Mouse (Mus musculus): ENCODE results near the gene Cbs. TPM values are rescaled to one million over a fixed set of nuclear protein-coding genes. Genes with fewer than 3 reads are reported as not detected.

Gene Cbs
- polyA plus RNA-seq, 1 experiment from 2014 or later = 17.1 TPM

DNA sequence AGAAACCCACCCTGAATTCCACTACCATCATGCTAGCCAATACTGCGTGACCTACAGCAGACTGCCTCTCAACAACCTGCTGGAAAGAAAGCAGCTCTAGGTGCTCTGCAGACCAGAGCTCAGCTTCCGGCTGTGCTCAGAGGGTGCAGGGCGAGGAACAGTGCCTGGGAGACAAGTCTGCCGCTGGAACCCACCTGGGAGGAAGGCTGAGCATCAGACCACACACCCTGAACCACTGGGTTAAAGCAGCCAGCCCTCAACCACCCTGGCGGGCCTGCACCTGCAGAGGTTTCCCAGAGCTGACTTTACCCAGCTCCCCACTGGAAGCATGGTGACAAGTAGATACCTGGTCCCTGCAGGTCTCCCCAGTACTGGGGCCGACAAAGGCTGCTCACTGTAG is 16.2 kb upstream of the Cbs start:
- Histone ChIP-seq H3K27ac (ENCODE audit: low read depth, low read length) (no peak overlapping the region), H3K9ac (ENCODE audit: low read depth, low read length) (no peak overlapping the region), H3K9me3 (ENCODE audit: control insufficient read depth, low read length) (no peaks in the 10 kb centered on the region), H3K27me3 (replicated peaks; ENCODE audit: control insufficient read depth, insufficient read depth, low read length) (no peaks in the 10 kb centered on the region), H3K4me2 (ENCODE audit: low read length) (no peak overlapping the region), H3K36me3 (ENCODE audit: control insufficient read depth, insufficient read depth, low read length) (peaks cover 40% of the 10 kb centered on the region), H3K4me3 (ENCODE audit: low read length) (no peak overlapping the region), H3K4me1 (ENCODE audit: control insufficient read depth, insufficient read depth, low read depth, low read length) (peaks cover 8% of the 10 kb centered on the region)
- no peak for ATAC-seq
- WGBS = 90% methylated on average over 6 of the region's 6 CpGs

DNA sequence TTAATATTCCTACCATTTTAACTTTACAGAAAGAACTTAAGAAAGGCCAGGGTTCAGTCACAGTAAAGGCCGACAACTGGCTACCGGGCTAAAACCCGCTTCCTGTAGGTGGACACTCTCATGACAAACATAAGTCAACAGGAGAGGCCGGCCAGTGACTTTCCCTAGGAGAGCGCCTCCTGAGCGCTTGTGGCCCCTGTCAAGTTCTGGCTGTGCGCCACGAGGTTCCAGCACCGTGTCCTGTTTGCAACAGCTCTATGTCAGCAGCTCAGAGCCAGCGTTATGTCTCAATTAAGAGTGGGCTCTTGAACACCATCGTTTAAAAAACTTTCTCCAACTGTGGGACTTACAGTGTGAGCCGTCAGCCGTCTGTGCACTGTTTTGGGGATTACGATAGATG is 15.1 kb upstream of the Cbs start:
- no peak for ATAC-seq
- H3K4me1 ChIP-seq (ENCODE audit: control insufficient read depth, insufficient read depth, low read depth, low read length) = peaks cover 2% of the 10 kb centered on the region
- whole genome bisulfite sequencing = 85% methylated on average over 14 of the region's 14 CpGs
- H3K9ac ChIP-seq (ENCODE audit: low read depth, low read length) = no peak overlapping the region
- H3K36me3 ChIP-seq (ENCODE audit: control insufficient read depth, insufficient read depth, low read length) = peaks cover 50% of the 10 kb centered on the region
- H3K4me3 ChIP-seq (ENCODE audit: low read length) = no peak overlapping the region
- no peaks in the 10 kb centered on the region for H3K27me3 ChIP-seq (replicated peaks; ENCODE audit: control insufficient read depth, insufficient read depth, low read length)
- no peaks in the 10 kb centered on the region for H3K9me3 ChIP-seq (ENCODE audit: control insufficient read depth, low read length)
- H3K27ac ChIP-seq (ENCODE audit: low read depth, low read length) = no peak overlapping the region
- H3K4me2 ChIP-seq (ENCODE audit: low read length) = no peak overlapping the region

DNA sequence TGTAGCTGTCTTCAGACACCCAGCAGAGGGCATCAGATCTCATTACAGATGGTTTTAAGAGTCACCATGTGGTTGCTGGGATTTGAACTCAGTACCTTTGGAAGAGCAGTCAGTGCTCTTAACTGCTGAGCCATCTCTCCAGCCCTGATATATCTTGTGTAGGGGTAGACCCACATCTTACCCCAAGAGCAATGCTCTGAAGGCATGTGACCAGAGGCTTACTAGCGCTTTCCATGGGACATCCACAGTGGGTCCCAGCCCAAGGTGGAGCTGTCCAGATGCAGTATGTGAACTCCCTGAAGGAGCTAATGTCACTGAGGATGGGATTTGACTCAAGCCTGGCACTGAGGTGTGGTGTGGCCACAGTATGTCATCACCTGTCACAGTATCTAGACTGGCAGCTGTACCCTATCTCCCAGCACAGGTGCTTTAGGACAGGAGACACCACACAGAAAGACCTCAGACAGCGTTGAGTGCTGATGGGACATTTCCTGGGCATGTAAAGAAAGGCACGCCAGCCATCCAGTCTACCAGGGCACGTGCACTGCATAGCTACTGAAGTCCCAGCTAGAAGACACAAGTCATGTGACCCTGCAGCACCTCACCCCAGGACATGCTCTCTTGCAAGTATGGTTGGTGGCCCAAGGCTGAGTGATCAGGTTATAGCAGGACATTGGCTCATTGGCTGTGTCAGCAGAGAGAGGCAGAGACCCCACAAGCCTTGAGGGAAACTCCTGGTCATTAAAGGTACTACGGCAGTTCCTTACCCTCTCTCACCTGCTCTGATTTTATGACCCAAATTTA is 9.4 kb upstream of the Cbs start:
- Histone ChIP-seq H3K36me3 (ENCODE audit: control insufficient read depth, insufficient read depth, low read length) (peaks cover 41% of the 10 kb centered on the region), H3K4me3 (ENCODE audit: low read length) (no peak overlapping the region), H3K4me1 (ENCODE audit: control insufficient read depth, insufficient read depth, low read depth, low read length) (no peaks in the 10 kb centered on the region), H3K4me2 (ENCODE audit: low read length) (no peak overlapping the region), H3K27me3 (replicated peaks; ENCODE audit: control insufficient read depth, insufficient read depth, low read length) (no peaks in the 10 kb centered on the region), H3K9ac (ENCODE audit: low read depth, low read length) (no peak overlapping the region), H3K9me3 (ENCODE audit: control insufficient read depth, low read length) (no peaks in the 10 kb centered on the region), H3K27ac (ENCODE audit: low read depth, low read length) (no peak overlapping the region)
- WGBS = 98% methylated on average over 5 of the region's 5 CpGs
- no peak for ATAC-seq

DNA sequence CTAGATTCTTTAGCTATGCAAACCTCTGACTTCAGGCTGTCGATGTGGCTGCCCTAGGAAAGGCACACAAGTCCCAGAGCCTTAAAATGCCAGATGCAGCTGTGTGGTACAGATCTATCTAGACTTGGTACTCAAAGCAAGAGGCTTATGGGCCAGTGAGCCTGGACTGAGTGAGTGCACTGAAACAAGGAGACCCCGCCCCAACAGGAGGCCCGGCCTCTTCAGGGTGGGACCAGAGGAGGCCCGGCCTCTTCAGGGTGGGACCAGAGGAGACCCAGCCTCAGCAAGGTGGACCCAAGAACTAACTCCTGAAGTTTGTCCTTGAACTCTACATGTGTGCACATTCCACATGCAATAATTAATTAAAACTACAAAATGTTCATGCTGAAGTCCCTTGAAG is 5.9 kb upstream of the Cbs start:
- Histone ChIP-seq H3K4me1 (ENCODE audit: control insufficient read depth, insufficient read depth, low read depth, low read length) (no peaks in the 10 kb centered on the region), H3K4me2 (ENCODE audit: low read length) (no peak overlapping the region), H3K9ac (ENCODE audit: low read depth, low read length) (no peak overlapping the region), H3K27ac (ENCODE audit: low read depth, low read length) (no peak overlapping the region), H3K9me3 (ENCODE audit: control insufficient read depth, low read length) (no peaks in the 10 kb centered on the region), H3K4me3 (ENCODE audit: low read length) (no peak overlapping the region), H3K36me3 (ENCODE audit: control insufficient read depth, insufficient read depth, low read length) (peaks cover 18% of the 10 kb centered on the region), H3K27me3 (replicated peaks; ENCODE audit: control insufficient read depth, insufficient read depth, low read length) (no peaks in the 10 kb centered on the region)
- 81% methylated on average over 4 of the region's 4 CpGs for WGBS
- ATAC-seq = no peak

DNA sequence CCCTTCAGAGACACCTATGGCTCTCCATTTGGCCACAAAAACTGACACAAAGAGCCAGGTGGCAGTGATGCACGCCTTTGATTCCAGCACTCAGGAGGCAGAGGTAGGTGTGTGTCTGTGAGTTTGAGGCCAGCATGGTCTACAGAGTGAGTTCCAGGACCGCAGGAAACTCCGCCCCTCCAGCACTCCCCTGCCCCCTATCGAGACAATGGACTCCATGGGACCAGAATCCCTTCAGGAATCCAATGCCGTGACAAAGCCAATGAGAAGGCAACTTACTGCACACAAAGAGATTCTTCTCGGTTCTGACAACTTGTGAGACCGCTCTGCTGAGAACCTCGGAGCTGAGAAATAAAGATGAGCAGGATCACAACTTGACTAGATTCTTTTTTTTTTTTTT is 5.3 kb upstream of the Cbs start:
- WGBS = 34% methylated on average over 8 of the region's 8 CpGs
- no peak overlapping the region for H3K4me2 ChIP-seq (ENCODE audit: low read length)
- H3K4me3 ChIP-seq (ENCODE audit: low read length) = no peak overlapping the region
- H3K4me1 ChIP-seq (ENCODE audit: control insufficient read depth, insufficient read depth, low read depth, low read length) = peaks cover under 1% of the 10 kb centered on the region; the same call in 1 of the 2 replicates
- H3K27me3 ChIP-seq (replicated peaks; ENCODE audit: control insufficient read depth, insufficient read depth, low read length) = no peaks in the 10 kb centered on the region
- no peak overlapping the region for H3K9ac ChIP-seq (ENCODE audit: low read depth, low read length)
- no peak overlapping the region for H3K27ac ChIP-seq (ENCODE audit: low read depth, low read length)
- peaks cover 12% of the 10 kb centered on the region for H3K36me3 ChIP-seq (ENCODE audit: control insufficient read depth, insufficient read depth, low read length)
- no peak for ATAC-seq
- H3K9me3 ChIP-seq (ENCODE audit: control insufficient read depth, low read length) = no peaks in the 10 kb centered on the region

DNA sequence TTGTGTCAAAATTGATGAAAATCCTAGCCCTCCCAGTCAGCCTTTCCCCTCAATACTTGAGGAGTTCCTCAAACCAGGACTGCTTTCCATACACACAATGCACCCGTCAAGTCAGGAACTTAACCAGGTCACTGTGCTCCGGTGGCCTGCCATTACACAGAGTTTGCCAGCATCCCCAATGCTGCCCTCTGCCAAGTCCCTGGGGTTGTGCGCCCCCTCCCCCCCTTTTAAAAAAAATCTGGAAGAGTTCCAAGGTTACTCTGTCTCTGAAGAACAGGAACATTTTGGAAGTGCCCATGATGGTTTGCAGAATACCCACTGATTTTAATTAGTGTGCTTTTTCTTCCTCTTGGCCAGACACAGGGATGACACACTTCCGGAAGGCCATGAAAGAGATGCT is 2.6 kb upstream of the Cbs start:
- H3K36me3 ChIP-seq (ENCODE audit: control insufficient read depth, insufficient read depth, low read length) = no peaks in the 10 kb centered on the region
- no peak overlapping the region for H3K4me3 ChIP-seq (ENCODE audit: low read length)
- peaks cover 9% of the 10 kb centered on the region for H3K27me3 ChIP-seq (replicated peaks; ENCODE audit: control insufficient read depth, insufficient read depth, low read length)
- H3K9me3 ChIP-seq (ENCODE audit: control insufficient read depth, low read length) = no peaks in the 10 kb centered on the region
- no peak overlapping the region for H3K9ac ChIP-seq (ENCODE audit: low read depth, low read length)
- no peak for ATAC-seq
- no peak overlapping the region; the same call in 1 of the 2 replicates for H3K27ac ChIP-seq (ENCODE audit: low read depth, low read length)
- H3K4me2 ChIP-seq (ENCODE audit: low read length) = no peak overlapping the region
- peaks cover 11% of the 10 kb centered on the region for H3K4me1 ChIP-seq (ENCODE audit: control insufficient read depth, insufficient read depth, low read depth, low read length)
- 47% methylated on average over 4 of the region's 4 CpGs for WGBS

DNA sequence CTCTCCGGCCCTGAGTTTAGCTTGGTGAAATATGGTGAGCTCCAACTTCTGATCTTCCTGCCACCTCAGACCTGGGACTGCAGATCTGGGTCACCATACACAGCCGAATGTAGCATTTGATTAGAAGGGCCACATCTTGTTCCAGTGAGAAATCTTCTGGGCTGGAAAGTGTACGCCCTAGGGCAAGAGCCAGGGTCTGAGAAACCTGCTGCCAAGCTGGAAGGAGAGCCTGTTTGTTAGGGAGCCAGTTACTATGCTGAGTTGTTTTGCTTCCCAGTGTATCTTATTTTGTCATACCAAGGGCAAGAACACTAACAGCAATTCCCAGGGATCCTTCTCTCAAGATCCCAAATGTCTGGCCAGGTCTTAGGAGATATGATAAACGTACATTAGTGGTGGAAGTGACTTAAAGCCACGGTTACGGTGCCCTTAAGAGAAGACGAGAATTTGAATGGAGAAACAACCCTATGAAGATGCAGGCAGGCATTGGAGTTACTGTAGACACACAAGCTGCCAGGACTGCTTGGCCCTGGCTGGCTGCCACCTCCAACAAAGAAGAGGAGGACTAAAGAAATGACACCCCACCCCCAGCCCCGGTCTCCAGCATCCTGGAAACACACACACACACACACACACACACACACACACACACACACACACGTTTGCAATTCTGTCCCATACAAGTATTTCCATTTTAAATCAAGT is 980 bp upstream of the Cbs start:
- Histone ChIP-seq H3K4me2 (ENCODE audit: low read length) (peak overlapping the region; percentile 88; the same call in 1 of the 2 replicates), H3K9ac (ENCODE audit: low read depth, low read length) (no peak overlapping the region), H3K27ac (ENCODE audit: low read depth, low read length) (peak overlapping the region; percentile 79), H3K4me1 (ENCODE audit: control insufficient read depth, insufficient read depth, low read depth, low read length) (peaks cover 11% of the 10 kb centered on the region), H3K27me3 (replicated peaks; ENCODE audit: control insufficient read depth, insufficient read depth, low read length) (peaks cover 9% of the 10 kb centered on the region), H3K36me3 (ENCODE audit: control insufficient read depth, insufficient read depth, low read length) (no peaks in the 10 kb centered on the region), H3K4me3 (ENCODE audit: low read length) (no peak overlapping the region), H3K9me3 (ENCODE audit: control insufficient read depth, low read length) (no peaks in the 10 kb centered on the region)
- ATAC-seq = peak; percentile 44; the same call in 1 of the 2 replicates
- 41% methylated on average over 9 of the region's 9 CpGs for WGBS

DNA sequence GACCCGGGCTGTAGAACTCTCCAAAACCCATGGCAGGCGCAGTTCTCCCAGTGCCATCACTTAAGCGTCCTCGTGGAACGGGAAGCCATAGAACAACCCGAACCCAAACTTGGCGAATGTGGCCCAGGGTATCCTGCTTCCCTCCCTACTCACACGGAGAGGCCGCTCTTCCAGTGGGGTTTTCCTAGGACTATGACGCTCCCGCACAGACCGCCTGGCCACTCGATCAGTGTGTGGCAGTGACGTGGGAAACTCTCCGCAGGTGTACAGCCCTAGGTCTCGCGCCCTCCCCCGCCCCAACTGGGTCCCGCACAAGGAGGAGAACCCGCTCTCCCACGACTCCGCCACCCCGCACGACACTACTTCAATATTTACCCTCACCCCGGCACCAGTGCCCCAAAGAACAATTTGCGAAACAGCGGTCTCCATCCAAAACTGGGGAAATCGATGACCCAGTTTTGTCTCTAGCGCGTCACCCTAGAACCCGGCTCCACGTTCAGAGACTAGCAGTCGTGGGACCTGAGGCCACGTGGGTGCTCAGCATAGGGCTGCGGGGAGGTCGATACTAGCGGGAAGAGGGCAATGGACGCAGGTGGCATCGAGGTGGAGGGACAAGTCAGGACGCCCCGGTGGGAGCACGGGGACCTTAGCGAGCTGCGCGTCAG is 629 bp downstream of the Cbs start:
- peak overlapping the region; percentile 88 for H3K4me2 ChIP-seq (ENCODE audit: low read length)
- H3K36me3 ChIP-seq (ENCODE audit: control insufficient read depth, insufficient read depth, low read length) = no peaks in the 10 kb centered on the region
- peak overlapping the region; percentile 55 for H3K4me3 ChIP-seq (ENCODE audit: low read length)
- H3K27me3 ChIP-seq (replicated peaks; ENCODE audit: control insufficient read depth, insufficient read depth, low read length) = peaks cover 9% of the 10 kb centered on the region
- ATAC-seq = peak; percentile 46
- peak overlapping the region; percentile 65 for H3K9ac ChIP-seq (ENCODE audit: low read depth, low read length)
- H3K27ac ChIP-seq (ENCODE audit: low read depth, low read length) = no peak overlapping the region; the same call in 1 of the 2 replicates
- WGBS = 3% methylated on average over 43 of the region's 45 CpGs
- H3K4me1 ChIP-seq (ENCODE audit: control insufficient read depth, insufficient read depth, low read depth, low read length) = peaks cover 11% of the 10 kb centered on the region
- no peaks in the 10 kb centered on the region for H3K9me3 ChIP-seq (ENCODE audit: control insufficient read depth, low read length)

DNA sequence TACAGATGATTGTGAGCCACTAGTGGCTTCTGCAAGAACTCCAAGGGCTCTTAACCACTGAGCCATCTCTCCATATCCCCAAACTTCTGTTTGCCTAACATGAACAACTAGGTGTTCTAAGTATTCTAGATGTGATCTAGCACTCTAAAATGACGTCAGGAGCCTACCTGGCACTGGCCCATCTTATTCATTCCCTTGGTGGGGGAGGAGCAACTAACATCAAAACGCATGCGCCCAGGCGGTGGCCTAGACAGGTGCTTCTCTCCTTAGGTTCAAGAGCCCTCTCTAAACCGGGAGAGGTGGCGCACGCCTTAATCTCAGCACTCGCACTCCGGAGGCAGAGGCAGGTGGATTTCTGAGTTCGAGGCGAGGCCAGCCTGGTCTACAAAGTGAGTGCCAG is 1.3 kb downstream of the Cbs start:
- Histone ChIP-seq H3K36me3 (ENCODE audit: control insufficient read depth, insufficient read depth, low read length) (no peaks in the 10 kb centered on the region), H3K4me3 (ENCODE audit: low read length) (peak overlapping the region; percentile 55)
- 63% methylated on average over 11 of the region's 11 CpGs for WGBS

More for the DNA sequence above, 1.3 kb downstream of the Cbs start:
- ATAC-seq = no peak
- Histone ChIP-seq H3K4me2 (ENCODE audit: low read length) (peak overlapping the region; percentile 88), H3K27me3 (replicated peaks; ENCODE audit: control insufficient read depth, insufficient read depth, low read length) (peaks cover 9% of the 10 kb centered on the region), H3K4me1 (ENCODE audit: control insufficient read depth, insufficient read depth, low read depth, low read length) (peaks cover 11% of the 10 kb centered on the region), H3K27ac (ENCODE audit: low read depth, low read length) (no peak overlapping the region), H3K9me3 (ENCODE audit: control insufficient read depth, low read length) (no peaks in the 10 kb centered on the region), H3K9ac (ENCODE audit: low read depth, low read length) (no peak overlapping the region)
